Mouse (Mus musculus) gastrocnemius, adult 18-20 months (tissue): ENCODE data around the gene Fxyd6. TPM values are rescaled to one million over a fixed set of nuclear protein-coding genes. Genes with fewer than 3 reads are reported as not detected.

ENCODE experiments used
- total RNA-seq, 2 experiments: library from RNA; stranded (reverse); gene quantifications; 2 replicates each; pipeline ENCODE4 v1.2.3; 2021

The Fxyd6 gene
- total RNA-seq, 2 experiments from 2014 or later: 55.0 to 93.3 TPM

Other genes starting within 250 kb of the Fxyd6 start
- 100 to 1,000 TPM; 256 to 268 TPM for gene Scn4b, start 231.8 kb upstream of the Fxyd6 start, total RNA-seq
- gene BC049352, start 188.2 kb upstream of the Fxyd6 start, total RNA-seq: 1 to 10 TPM; 1.2 to 1.7 TPM
- not detected for gene Tmprss4, start 166.1 kb upstream of the Fxyd6 start, total RNA-seq
- under 1 TPM; 0.43 to 0.64 TPM for gene Il10ra, start 101.0 kb upstream of the Fxyd6 start, total RNA-seq
- gene Tmprss13, start 51.1 kb upstream of the Fxyd6 start, total RNA-seq: under 1 TPM; 0.27 to 0.64 TPM
- gene Fxyd2, start 29.5 kb downstream of the Fxyd6 start, total RNA-seq: 1 to 10 TPM; 2.4 to 3.8 TPM
- gene Dscaml1, start 56.4 kb downstream of the Fxyd6 start, total RNA-seq: not detected